Mouse (Mus musculus) adipocyte (in vitro differentiated cells): Measurements from ENCODE around the gene Ptch2.

Experiments used
- DNase-seq: peaks from one replicate; pipeline ENCODE4 v3.0.0-alpha.2; 2016; ENCODE audit warnings: low spot score

Gene Ptch2

GRCm38 (mm10) chr4:117127991-117128686, 32.3 kb downstream of the Ptch2 start:
- DNase-seq = no peak

- DNase-seq = no peak
These were observed 34.9 kb downstream of the Ptch2 start for GRCm38 (mm10) chr4:117130790-117131189.

- DNase-seq = no peak
These were observed 35.3 kb downstream of the Ptch2 start for GRCm38 (mm10) chr4:117131198-117131597.

- DNase-seq = no peak
These were observed 36.3 kb downstream of the Ptch2 start for GRCm38 (mm10) chr4:117131890-117132793.

- no peak for DNase-seq
These were observed 36.9 kb downstream of the Ptch2 start for GRCm38 (mm10) chr4:117132794-117133143.

GRCm38 (mm10) chr4:117133366-117133796, 37.5 kb downstream of the Ptch2 start:
- no peak for DNase-seq

- DNase-seq = peak; percentile 94
These were observed 38.1 kb downstream of the Ptch2 start, which contains the start of gene Plk3 for GRCm38 (mm10) chr4:117133817-117134600. Gene Plk3 (minus strand): TSS chr4:117133963.

- no peak for DNase-seq
These were observed 38.7 kb downstream of the Ptch2 start for GRCm38 (mm10) chr4:117134601-117134995.

- DNase-seq = peak; percentile 52
These were observed 40.2 kb downstream of the Ptch2 start for GRCm38 (mm10) chr4:117136034-117136433.

GRCm38 (mm10) chr4:117138295-117139216, 42.7 kb downstream of the Ptch2 start:
- DNase-seq = no peak

- peak; percentile 60 for DNase-seq
These were observed 43.3 kb downstream of the Ptch2 start for GRCm38 (mm10) chr4:117139217-117139612.

GRCm38 (mm10) chr4:117140613-117141012, 44.7 kb downstream of the Ptch2 start:
- DNase-seq = peak; percentile 41

GRCm38 (mm10) chr4:117143023-117143422, 47.1 kb downstream of the Ptch2 start:
- no peak for DNase-seq

GRCm38 (mm10) chr4:117145248-117145647, 49.4 kb downstream of the Ptch2 start:
- DNase-seq = no peak

GRCm38 (mm10) chr4:117146176-117146575, 50.3 kb downstream of the Ptch2 start:
- DNase-seq = peak; percentile 85

- DNase-seq = no peak
These were observed 52.3 kb downstream of the Ptch2 start for GRCm38 (mm10) chr4:117148047-117148713.

- DNase-seq = no peak
These were observed 52.9 kb downstream of the Ptch2 start for GRCm38 (mm10) chr4:117148815-117149214.

- no peak for DNase-seq
These were observed 53.7 kb downstream of the Ptch2 start for GRCm38 (mm10) chr4:117149291-117150211.

- DNase-seq = no peak
These were observed 54.4 kb downstream of the Ptch2 start for GRCm38 (mm10) chr4:117150212-117150733.
